Mouse (Mus musculus): Measurements from ENCODE around the gene Gm45234.

Gm45234 gene

GRCm38 (mm10) chr6:124739231-124739796, 16.5 kb downstream of the Gm45234 start:
- DNase-seq: no peak

DNA sequence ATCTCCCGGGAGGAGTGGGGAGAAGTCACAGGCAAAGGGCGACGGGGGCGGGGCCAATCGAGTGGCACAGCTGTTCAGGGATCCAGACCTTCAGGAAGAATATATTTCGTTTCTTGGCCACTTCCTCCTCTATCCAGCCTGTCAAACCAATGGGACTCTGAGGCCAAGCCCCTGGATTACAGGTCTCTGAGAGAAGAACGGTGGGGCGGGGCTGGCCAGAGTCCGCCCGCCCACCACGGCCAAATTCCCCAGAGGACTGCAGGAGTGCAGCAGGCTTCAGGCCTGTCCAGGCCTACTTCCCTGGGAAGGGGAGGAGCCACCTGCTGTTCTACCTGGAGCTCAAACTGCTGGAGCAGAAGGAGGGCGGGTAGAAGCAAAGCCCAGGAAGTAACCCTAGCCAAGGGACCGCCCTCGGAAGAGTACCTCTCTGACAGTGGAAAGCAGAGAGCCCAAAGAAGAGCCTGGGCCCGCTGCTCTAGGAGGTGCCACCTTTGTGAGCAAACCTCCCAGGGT, 17.3 kb downstream of the Gm45234 start, which contains the start of gene Ptpn6:
Gene Ptpn6, minus strand, starts transcription at position 204 of the 513 bp plus-strand sequence.
- peak; percentile 90 to 93 for DNase-seq

DNA sequence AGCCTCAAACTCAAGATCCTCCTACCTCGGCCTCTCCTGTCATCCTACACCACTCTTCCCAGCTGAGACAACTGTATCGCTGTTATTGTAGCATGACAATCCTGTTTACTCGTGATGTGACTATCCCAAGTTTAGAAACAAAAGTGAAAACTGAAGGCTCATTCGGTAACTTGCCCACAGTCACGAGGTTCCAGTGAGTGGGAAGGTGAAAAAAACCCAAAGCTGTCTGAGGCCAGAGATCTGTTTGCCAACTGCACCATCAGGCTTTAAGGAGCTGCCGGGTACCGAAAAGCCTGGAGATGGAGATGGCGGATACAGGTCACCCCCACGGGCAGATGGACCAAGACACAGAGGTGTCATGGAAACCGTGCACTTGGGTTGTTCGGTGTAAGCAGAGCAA, 18.8 kb downstream of the Gm45234 start:
- DNase-seq: no peak

DNA sequence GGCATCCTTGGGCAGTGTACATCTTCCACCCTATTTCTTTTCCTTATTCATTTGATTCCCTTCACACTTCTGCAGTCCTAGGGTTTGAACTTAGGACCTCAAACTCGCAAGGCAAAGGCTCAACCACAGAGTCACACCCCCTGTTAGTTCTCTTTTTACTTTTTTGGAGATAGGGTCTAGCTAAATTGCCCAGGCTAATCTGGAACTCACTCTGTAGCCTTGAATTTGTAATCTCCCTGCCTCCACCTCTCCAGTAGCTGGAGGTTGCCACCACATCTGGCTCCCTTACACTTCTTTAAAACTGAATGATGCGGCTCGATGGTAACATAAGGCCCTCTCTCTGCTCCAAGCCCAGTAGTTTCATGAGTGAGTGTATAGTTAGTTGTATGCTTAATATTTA, 21.4 kb downstream of the Gm45234 start:
- DNase-seq: no peak

DNA sequence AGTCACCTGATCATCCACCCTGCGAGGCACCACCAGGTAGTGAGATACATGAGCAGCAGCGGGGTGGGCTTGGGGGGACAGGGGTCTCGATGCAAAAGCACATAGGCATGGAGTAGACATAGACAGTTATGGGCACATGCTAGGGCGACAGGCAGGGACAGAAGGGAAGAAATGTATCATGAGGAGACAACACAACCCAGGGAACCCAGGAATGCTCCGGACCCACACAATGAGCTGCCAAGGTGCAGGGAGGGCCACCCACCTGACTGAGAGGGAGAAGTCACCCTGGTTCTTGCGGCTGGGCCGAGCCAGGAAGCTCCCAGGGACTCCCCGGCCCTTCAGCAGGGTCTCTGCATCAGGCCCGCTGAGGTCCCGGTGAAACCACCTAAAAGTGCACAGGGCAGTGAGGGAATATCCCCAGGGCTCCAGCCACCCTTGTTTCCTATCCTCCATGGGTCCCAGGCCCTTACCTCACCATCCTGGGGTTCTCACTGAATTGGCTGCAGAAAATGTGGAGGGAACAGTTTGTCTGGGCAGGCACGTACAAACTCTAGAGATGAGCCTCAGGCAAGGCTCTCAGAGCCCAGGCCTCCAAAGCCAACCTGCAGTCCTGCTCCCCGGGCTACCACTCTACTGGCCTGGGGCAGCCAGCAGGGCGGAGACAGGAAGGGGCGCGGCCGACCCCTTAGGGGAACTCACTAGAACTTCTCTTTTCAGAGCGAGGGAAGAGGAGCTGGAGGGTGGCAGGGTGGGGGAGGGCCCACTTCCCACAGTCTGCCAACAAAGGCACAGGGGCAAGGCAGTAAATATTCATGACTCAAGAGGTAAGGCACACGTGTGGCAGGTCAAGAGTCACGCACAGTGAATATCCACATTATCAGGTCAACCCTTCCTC, 23.1 kb downstream of the Gm45234 start:
- DNase-seq: peak; percentile 71 to 83

GRCm38 (mm10) chr6:124731038-124731437, 24.8 kb downstream of the Gm45234 start:
- DNase-seq: no peak

- DNase-seq: no peak
Observed at GRCm38 (mm10) chr6:124729850-124730705, 25.7 kb downstream of the Gm45234 start.

DNA sequence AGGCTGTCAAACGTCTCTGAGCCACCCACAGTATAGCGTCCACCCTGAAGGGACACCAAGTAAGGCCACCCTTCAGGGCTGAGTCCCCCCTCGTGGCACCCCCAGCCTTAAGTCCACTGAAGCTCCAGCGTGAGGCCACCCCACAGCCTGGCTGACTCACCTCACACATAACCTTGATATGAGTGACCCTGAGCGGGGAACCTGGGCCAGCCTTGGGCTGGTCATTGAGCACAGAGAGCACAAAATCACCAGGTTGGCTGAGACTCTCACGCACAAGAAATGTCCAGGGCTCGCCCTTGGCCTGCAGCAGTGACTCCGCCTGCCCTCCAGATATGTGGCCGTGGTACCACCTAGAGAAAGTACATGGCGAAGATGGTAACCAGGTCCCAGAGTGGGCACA, 27.2 kb downstream of the Gm45234 start:
- DNase-seq: no peak

GRCm38 (mm10) chr6:124724472-124724871, 31.3 kb downstream of the Gm45234 start:
- DNase-seq: no peak

GRCm38 (mm10) chr6:124723541-124723940, 32.3 kb downstream of the Gm45234 start:
- no peak for DNase-seq

GRCm38 (mm10) chr6:124722876-124723473, 32.8 kb downstream of the Gm45234 start:
- no peak for DNase-seq

GRCm38 (mm10) chr6:124720904-124721303, 34.9 kb downstream of the Gm45234 start:
- DNase-seq: no peak

DNA sequence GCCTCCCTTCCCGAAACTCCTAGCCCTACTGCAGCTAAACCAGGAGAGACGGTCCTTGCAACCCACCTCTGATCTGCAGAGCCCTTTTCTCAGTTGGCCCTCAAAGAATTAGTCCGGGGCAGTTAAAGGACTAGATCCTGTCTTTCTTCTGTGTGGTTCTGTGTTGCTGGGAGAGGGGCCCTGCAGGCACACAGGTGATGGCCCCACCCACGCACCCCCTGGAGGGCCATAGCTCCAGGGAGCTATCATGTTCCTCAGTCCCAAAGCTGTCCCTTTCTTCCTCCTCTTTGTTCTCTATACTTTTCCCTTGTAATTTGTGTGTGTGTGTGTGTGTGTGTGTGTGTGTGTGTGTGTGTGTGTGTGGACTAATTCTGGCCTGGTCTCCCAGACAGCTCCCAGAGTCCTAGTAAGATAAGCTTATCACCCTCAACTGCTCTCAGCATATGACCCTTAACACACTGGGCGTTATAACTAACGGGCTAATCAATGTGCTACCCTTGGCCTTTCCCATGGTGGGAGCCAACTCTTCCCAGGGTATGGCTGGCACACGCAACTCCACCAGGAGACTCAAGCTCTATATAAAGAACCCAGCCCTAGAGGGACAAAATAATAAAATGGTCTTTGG, 36.4 kb downstream of the Gm45234 start:
- no peak for DNase-seq

- DNase-seq: peak; percentile 88 to 91
Observed at GRCm38 (mm10) chr6:124718703-124719102, 37.1 kb downstream of the Gm45234 start.

DNA sequence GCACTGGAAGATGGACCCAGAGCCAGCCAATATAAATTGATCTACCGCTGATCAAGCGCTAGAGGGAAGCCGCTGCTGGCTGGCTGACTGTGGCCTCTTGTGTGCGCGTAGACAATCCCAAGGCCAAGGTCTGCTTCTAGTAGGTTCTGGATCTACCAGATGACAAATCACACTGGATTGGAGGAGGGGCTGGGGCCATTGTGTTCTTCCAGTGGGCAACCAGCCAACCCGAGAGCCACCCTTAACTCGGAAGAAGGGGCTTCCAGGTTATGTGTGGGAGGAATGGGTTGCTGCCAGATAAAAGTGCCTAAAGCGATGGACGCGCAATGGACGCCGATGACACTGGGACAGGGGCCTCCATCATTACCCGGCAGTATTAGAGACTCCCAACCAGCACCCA, 37.9 kb downstream of the Gm45234 start:
- DNase-seq: no peak

GRCm38 (mm10) chr6:124716864-124717490, 38.8 kb downstream of the Gm45234 start:
- DNase-seq: peak in 1 of 2 experiments; percentile 57

DNA sequence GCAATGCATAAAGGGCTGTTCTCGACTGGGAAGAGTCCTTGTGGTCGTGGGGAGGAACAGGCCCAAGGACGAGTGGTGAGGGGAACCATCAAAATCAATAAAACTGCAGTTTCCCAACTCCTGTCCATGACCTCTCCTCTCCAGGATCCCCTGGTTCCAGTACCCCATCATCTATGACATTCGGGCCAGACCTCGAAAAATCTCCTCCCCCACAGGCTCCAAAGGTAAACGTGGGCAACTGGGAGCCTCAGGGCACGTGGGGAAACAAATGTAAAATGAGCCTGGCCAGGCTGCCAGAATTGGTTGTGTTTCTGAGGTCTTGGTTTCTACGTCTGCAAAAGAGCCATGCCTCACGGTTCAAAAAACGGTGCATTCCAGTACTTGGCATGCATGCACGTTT, 42.9 kb downstream of the Gm45234 start:
- no peak for DNase-seq

DNA sequence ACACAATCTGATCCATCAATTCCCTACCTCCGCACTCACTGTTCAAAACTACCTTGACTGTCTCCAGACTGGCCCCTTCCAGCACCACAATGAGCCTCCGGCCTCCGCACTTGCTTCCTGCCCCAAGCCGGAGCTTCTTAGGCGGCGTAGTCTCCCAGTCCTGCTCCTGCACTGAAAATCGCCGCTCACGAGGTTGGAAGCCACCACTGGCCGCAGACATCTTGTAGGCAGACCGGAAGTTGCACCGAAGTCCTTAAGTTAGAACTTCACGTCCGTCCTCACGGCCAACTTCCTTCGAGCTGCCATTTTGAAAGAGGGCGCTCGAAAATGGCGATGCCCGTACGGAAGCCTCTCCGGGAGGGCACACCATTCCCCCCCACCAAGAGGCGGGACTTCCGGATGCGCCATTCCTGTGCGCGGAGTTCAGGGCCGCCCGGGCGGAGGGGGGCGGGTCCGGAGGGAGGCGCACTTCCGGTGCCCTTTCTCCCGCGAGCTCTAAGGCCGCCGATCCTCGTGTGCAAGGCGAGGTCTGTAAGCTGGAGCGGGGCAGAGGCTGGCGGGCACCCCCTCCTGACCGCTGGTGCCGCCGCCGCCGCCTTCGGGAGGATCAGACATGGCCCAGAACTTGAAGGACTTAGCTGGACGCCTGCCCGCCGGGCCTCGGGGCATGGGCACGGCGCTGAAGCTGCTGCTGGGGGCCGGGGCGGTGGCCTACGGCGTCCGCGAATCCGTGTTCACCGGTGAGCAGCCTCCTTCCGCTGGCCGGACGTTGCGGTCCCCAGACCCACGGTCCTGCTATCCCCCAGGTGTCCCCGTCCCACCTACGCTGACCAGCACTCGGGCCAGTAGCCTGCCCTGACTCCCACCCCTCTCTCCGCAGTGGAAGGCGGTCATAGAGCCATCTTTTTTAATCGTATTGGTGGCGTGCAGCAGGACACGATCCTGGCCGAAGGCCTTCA, 43.7 kb downstream of the Gm45234 start, which contains the start of the genes Emg1 and Phb2:
Gene Emg1, minus strand, starts transcription at position 355 of the 959 bp plus-strand sequence.
Gene Phb2, plus strand, starts transcription at position 513 of the 959 bp plus-strand sequence.
- DNase-seq: peak; percentile 98 to 99

GRCm38 (mm10) chr6:124708289-124708889, 47.4 kb downstream of the Gm45234 start:
- DNase-seq: no peak

Measured in lung, adult 18-20 months (tissue).